Mouse (Mus musculus): ENCODE measurements around the gene Tnp1.

DNA sequence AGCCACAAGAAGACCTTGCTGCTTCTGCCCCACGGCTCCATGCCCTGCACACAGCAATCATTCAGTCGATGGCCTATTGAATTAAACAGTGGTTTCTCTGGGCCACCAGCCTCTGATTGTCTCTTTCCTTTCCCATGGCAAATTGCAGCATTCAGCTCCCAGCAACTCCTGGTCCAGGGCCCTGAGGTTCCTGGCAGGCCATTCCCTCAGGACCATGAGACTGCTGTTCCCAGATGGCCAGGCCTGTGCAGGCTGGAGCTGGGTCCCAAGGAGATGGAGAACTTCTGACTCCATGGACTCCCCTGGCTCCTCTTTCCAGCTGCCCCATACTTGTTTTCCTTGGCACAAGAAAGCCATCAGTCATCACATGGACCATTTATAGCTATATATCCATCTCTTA lies 10.8 kb downstream of the Tnp1 start:
- no peak for TF ChIP-seq POLR2A (IDR thresholded peaks at IDR 0.05; ENCODE audit: insufficient read depth, low read depth, low read length)
- no peak for TF ChIP-seq CTCF (IDR thresholded peaks at IDR 0.05; ENCODE audit: insufficient read depth, low read depth, low read length)
